Mouse (Mus musculus): Measurements from ENCODE around the gene Rfx4. TPM values are rescaled to one million over a fixed set of nuclear protein-coding genes. Genes with fewer than 3 reads are reported as not detected.

Gene Rfx4
- polyA plus RNA-seq, 1 experiment from 2014 or later, result 0.15 TPM

DNA sequence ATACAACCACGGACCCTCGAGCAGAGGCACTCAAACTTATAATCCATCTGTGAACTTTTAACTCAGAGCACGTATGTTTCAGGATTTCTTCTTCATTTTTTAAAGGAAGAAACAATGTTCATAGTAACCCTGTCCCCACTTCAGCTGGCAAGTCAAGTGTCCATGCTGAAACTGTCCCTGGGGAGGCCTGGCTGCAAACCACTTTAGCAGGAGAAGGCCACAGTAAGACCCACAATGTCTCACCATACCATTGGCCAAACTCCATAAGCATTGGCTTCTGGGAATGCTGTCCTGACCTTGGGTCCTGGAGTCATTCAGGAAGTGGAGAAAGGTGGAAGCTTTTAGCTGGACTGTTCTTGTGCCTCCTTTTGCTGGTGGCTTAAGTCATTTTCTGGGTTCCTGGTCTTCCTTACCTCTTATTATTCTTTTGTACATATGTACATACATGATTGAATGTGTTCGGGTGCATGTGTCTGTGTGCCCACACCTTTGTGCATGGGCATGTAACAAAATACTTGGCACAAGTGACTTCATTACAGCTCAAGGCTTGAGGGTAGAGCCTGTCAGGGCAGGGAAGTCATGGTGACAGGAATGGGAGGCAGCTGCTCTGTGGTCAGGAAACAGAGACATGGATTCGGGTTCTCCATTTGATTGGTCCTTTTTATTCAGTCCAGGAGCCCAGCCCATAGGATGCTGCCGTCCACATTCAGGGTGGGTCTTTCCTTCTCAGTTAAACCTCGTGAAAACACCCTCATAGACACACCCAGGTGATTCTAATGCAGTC lies 61.4 kb downstream of the Rfx4 start:
- no peaks in the 10 kb centered on the region for H3K9me3 ChIP-seq (replicated peaks)
- no peak overlapping the region for H3K4me2 ChIP-seq (replicated peaks)
- no peak overlapping the region for H3K27ac ChIP-seq (replicated peaks)
- no peak for ATAC-seq (ENCODE audit: insufficient number of reproducible peaks, low FRiP score, low TSS enrichment, low read depth)
- H3K36me3 ChIP-seq, result no peaks in the 10 kb centered on the region
- H3K9ac ChIP-seq, result no peak overlapping the region
- no peaks in the 10 kb centered on the region for H3K4me1 ChIP-seq
- 0 out of 2 replicates have a peak, but pooled peaks cover 2% of the 10 kb centered on the region for H3K27me3 ChIP-seq
- WGBS, result 73% methylated on average over 7 of the region's 7 CpGs
- no peak overlapping the region for H3K4me3 ChIP-seq (replicated peaks)

DNA sequence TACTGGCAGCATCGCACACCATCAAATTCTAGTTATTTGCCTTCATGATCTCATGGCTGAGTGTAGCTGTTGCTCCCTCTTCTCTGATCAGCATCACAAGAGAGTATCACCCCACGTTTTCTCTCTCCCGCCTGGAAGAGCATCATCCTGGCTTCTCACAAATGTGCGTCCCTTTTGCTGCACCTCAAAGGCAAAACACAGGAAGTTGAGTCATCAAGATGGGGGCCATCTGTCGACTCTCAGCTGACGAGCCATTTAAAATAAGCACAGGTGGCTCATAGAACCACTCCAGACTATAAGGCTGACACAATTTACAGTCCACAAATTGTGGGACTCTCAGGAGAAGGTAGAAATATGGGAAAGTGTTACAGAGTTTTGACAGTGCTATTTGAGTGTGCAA lies 63.8 kb downstream of the Rfx4 start:
- Histone ChIP-seq H3K9ac (no peak overlapping the region), H3K4me3 (replicated peaks) (no peak overlapping the region), H3K9me3 (replicated peaks) (no peaks in the 10 kb centered on the region), H3K27me3 (0 out of 2 replicates have a peak, but pooled peaks cover 2% of the 10 kb centered on the region), H3K4me2 (replicated peaks) (no peak overlapping the region), H3K36me3 (no peaks in the 10 kb centered on the region), H3K27ac (replicated peaks) (no peak overlapping the region), H3K4me1 (no peaks in the 10 kb centered on the region)
- WGBS, result 48% methylated on average over 6 of the region's 6 CpGs
- no peak for ATAC-seq (ENCODE audit: insufficient number of reproducible peaks, low FRiP score, low TSS enrichment, low read depth)

DNA sequence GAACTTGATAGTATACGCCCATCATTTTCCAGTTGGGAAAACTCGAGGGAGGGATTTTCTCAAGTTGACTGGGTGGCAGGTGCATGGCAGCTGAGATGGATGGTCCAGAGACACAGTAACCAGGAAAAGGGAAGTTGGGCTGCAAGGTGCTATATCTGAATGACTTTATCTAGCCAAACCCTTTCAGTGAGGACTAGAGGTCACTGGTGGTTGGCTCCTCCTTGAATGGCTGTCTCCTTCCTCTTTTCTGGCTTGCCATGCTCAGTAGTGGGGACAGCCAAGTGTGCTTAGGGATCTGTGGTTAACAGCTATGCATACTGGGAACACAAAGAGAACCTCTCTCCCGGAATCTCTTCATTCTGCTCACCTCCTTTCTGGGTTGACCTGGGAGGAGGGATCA lies 64.4 kb downstream of the Rfx4 start:
- no peaks in the 10 kb centered on the region for H3K4me1 ChIP-seq
- H3K9me3 ChIP-seq (replicated peaks), result no peaks in the 10 kb centered on the region
- no peak overlapping the region for H3K9ac ChIP-seq
- no peak for ATAC-seq (ENCODE audit: insufficient number of reproducible peaks, low FRiP score, low TSS enrichment, low read depth)
- H3K4me2 ChIP-seq (replicated peaks), result no peak overlapping the region
- H3K4me3 ChIP-seq (replicated peaks), result no peak overlapping the region
- no peak overlapping the region for H3K27ac ChIP-seq (replicated peaks)
- no peaks in the 10 kb centered on the region for H3K36me3 ChIP-seq
- H3K27me3 ChIP-seq, result 0 out of 2 replicates have a peak, but pooled peaks cover 2% of the 10 kb centered on the region
- WGBS, result 61% methylated on average over 3 of the region's 3 CpGs

DNA sequence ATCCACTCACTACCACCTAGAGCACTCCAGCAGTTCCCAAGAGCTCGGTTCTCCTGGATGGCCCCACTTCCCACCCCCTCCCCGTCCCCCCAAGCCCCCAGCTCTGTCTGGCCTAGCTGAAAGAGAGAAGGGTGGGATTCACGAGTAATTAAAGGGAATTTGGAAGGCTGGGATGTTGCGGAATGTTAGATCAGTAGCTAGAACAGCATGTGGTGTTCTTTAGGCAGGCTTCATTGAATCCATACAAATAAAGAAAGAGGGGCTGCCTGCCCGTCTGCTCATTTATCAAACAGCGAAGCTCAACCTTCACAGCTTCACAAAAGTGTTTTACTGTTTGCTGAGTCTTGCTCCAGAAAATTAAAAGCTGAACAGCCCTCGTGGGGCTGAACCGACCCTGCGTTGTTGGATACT lies 66.9 kb downstream of the Rfx4 start:
- Histone ChIP-seq H3K27me3 (0 out of 2 replicates have a peak, but pooled peaks cover 2% of the 10 kb centered on the region), H3K4me3 (replicated peaks) (no peak overlapping the region), H3K4me1 (no peaks in the 10 kb centered on the region), H3K27ac (replicated peaks) (no peak overlapping the region), H3K4me2 (replicated peaks) (no peak overlapping the region), H3K9ac (no peak overlapping the region), H3K36me3 (no peaks in the 10 kb centered on the region), H3K9me3 (replicated peaks) (no peaks in the 10 kb centered on the region)
- ATAC-seq (ENCODE audit: insufficient number of reproducible peaks, low FRiP score, low TSS enrichment, low read depth), result no peak
- WGBS, result 33% methylated on average over 9 of the region's 9 CpGs

DNA sequence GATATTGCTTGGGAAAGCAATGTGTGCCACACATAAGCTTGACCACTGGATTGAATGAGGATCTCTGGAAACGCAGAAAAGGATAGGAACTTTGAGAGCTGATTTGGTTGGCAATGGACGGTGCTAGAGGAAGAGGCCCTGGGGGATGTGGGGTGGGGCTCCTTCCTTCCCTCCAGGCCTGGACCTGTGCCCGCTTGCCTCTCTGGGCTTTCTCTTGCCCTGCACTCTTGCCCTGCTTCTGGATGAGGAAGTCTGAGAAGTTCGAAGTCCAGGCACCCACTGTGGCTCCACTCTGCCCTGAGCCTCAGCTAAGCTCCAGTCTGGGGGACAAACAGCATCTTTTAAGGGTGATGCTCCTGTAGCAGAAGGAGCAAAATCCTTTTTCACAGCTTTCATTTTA lies 67.8 kb downstream of the Rfx4 start:
- no peak overlapping the region for H3K9ac ChIP-seq
- 0 out of 2 replicates have a peak, but pooled peaks cover 2% of the 10 kb centered on the region for H3K27me3 ChIP-seq
- 45% methylated on average over 4 of the region's 4 CpGs for WGBS
- H3K27ac ChIP-seq (replicated peaks), result no peak overlapping the region
- no peaks in the 10 kb centered on the region for H3K36me3 ChIP-seq
- no peak overlapping the region for H3K4me2 ChIP-seq (replicated peaks)
- no peaks in the 10 kb centered on the region for H3K9me3 ChIP-seq (replicated peaks)
- no peak overlapping the region for H3K4me3 ChIP-seq (replicated peaks)
- H3K4me1 ChIP-seq, result no peaks in the 10 kb centered on the region
- ATAC-seq (ENCODE audit: insufficient number of reproducible peaks, low FRiP score, low TSS enrichment, low read depth), result no peak

DNA sequence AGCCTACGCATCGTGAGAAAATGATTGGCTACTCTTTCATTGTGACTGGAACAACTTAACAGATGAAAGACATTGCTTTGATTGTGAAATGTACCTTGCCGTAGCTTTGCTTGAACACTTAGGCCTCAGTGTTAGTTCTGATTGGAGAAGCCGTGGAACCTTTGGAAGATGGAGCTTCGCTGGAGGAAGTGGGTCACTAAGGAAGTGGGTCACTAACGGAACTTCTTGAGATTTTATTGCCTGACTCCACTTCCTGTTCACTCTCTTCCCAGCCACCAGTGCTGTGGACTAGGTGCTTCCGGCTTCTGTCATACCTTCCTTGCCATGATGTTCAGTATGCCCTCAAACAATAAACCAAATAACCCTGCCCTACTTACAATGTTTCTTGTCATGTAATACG lies 73.1 kb downstream of the Rfx4 start:
- no peak overlapping the region for H3K27ac ChIP-seq (replicated peaks)
- ATAC-seq (ENCODE audit: insufficient number of reproducible peaks, low FRiP score, low TSS enrichment, low read depth), result no peak
- no peak overlapping the region for H3K4me2 ChIP-seq (replicated peaks)
- H3K36me3 ChIP-seq, result no peaks in the 10 kb centered on the region
- no peaks in the 10 kb centered on the region for H3K27me3 ChIP-seq
- H3K4me3 ChIP-seq (replicated peaks), result no peak overlapping the region
- H3K9ac ChIP-seq, result no peak overlapping the region
- H3K9me3 ChIP-seq (replicated peaks), result no peaks in the 10 kb centered on the region
- 80% methylated on average over 8 of the region's 8 CpGs for WGBS
- H3K4me1 ChIP-seq, result no peaks in the 10 kb centered on the region

DNA sequence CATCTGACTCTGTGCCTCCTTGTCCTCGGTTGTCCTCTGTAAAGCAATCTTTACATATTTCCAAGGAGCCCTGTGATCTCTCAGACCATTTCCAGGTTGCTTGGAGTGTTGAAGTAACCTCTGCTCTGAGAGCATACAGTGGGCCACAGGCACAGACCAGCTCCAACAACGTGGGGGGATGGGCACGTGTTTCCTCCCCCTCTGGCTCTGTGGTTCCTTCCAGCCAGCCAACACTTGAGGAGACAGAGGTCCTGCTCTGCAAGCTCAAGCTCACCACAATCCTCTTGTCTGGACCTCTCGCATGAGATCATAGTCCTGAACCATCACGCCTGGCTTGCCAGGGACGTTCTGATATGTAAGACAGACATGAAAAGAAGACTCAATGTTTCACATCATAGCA lies 79.7 kb downstream of the Rfx4 start:
- no peak overlapping the region for H3K4me2 ChIP-seq (replicated peaks)
- no peaks in the 10 kb centered on the region for H3K4me1 ChIP-seq
- H3K27me3 ChIP-seq, result no peaks in the 10 kb centered on the region
- no peak overlapping the region for H3K27ac ChIP-seq (replicated peaks)
- H3K4me3 ChIP-seq (replicated peaks), result no peak overlapping the region
- no peak overlapping the region for H3K9ac ChIP-seq
- no peak for ATAC-seq (ENCODE audit: insufficient number of reproducible peaks, low FRiP score, low TSS enrichment, low read depth)
- H3K9me3 ChIP-seq (replicated peaks), result no peaks in the 10 kb centered on the region
- no peaks in the 10 kb centered on the region for H3K36me3 ChIP-seq
- 68% methylated on average over 6 of the region's 6 CpGs for WGBS

DNA sequence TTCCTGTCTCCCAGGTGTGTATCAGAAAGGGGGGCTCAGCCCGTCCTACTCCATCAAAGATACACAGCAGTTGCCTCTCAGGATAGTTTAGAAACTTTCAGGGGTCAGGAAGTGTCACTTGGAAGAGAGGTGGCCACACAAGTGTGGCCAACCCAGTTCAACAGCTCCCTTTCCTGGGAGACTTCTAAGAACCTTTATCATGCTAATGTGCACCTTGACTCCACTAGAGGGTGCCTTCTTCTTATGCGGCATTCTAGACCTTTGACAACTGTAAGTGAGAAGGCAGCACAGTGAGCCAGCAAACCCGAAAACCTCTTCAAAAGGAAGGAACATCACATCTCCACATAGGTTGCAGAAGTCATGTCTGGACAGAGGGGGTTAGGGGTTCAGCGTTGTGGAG lies 80.2 kb downstream of the Rfx4 start:
- Histone ChIP-seq H3K9ac (no peak overlapping the region), H3K27ac (replicated peaks) (no peak overlapping the region), H3K4me2 (replicated peaks) (no peak overlapping the region), H3K4me1 (no peaks in the 10 kb centered on the region), H3K36me3 (no peaks in the 10 kb centered on the region), H3K9me3 (replicated peaks) (no peaks in the 10 kb centered on the region), H3K4me3 (replicated peaks) (no peak overlapping the region), H3K27me3 (no peaks in the 10 kb centered on the region)
- 36% methylated on average over 4 of the region's 4 CpGs for WGBS
- 0 out of 2 replicates have a peak, but pooled peaks have one; percentile 15 for ATAC-seq (ENCODE audit: insufficient number of reproducible peaks, low FRiP score, low TSS enrichment, low read depth)

DNA sequence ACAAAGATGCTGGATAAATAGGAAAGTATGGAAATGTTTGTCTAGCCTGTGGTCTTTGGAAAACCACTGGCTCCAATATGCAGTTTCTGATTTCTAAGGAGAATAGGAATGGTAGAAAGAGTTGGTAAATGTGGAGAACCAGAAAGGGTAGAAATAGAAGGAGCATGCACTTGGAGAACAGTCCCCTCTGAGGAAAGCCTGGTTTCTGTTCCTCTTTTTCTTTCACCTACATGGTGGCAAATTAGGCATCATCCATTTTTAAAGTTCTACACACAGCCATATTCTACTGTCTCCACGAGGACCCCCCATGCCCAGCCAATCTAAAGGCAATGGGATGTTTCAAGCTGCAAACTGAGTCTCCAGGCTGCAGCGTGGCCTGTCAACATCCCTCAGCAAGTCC lies 81.5 kb downstream of the Rfx4 start:
- no peak for ATAC-seq (ENCODE audit: insufficient number of reproducible peaks, low FRiP score, low TSS enrichment, low read depth)
- no peak overlapping the region for H3K9ac ChIP-seq
- WGBS, result 79% methylated on average over 2 of the region's 2 CpGs
- H3K36me3 ChIP-seq, result no peaks in the 10 kb centered on the region
- no peaks in the 10 kb centered on the region for H3K27me3 ChIP-seq
- H3K4me2 ChIP-seq (replicated peaks), result no peak overlapping the region
- no peaks in the 10 kb centered on the region for H3K9me3 ChIP-seq (replicated peaks)
- H3K4me1 ChIP-seq, result no peaks in the 10 kb centered on the region
- no peak overlapping the region for H3K4me3 ChIP-seq (replicated peaks)
- no peak overlapping the region for H3K27ac ChIP-seq (replicated peaks)

DNA sequence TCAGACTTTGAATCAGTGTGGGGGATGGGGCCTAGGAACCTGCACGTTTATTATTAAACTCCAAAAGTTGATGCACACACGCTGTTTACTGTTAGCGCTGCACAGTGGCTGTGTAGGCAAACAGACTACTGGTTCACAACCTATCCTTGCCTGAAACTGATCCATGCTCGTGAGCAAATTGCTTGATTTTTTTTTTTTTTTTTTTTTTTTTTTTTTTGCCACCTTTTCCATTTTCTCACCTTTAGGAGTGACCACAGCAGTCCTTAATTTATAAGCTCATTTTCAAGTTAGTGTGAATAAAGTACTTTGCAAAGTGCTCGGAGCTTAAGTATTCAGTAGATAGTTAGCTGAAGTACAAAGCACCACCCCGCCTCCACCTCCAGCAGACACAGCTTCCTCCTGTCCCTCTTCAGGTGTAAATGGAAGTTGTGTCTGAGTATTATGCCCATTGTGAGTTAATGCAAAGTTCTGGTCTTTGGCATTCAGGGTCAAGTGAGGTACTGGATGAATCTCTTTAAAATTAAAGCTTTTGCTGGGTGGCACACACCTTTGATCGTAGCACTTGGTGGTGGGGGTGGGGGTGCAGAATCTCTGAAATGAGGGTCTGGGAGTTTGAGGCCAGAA lies 83.1 kb downstream of the Rfx4 start:
- Histone ChIP-seq H3K4me1 (no peaks in the 10 kb centered on the region), H3K9ac (no peak overlapping the region), H3K36me3 (no peaks in the 10 kb centered on the region), H3K4me2 (replicated peaks) (no peak overlapping the region), H3K4me3 (replicated peaks) (no peak overlapping the region), H3K27me3 (no peaks in the 10 kb centered on the region), H3K27ac (replicated peaks) (no peak overlapping the region), H3K9me3 (replicated peaks) (no peaks in the 10 kb centered on the region)
- 67% methylated on average over 7 of the region's 7 CpGs for WGBS
- no peak for ATAC-seq (ENCODE audit: insufficient number of reproducible peaks, low FRiP score, low TSS enrichment, low read depth)

DNA sequence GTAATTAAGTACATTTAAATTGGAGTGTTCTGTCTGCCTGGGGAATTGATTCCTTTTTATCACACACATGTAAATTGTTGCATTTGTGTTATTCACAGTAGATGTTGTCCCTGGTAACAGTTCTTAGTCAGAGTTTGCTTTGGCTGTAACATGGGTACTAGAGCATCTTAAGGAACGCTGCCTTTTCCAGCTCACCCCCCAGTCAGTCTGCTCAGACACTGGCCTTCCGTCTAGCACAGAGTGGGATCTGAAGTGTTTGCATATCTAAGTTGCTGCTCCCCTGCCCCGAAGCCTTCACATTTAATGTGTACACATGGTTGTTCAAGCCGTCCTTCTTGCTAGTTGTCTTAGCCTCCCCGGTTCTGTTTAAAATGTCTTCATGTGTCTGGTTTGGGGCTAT lies 90.8 kb downstream of the Rfx4 start:
- H3K9ac ChIP-seq, result no peak overlapping the region
- H3K4me1 ChIP-seq, result no peaks in the 10 kb centered on the region
- H3K9me3 ChIP-seq (replicated peaks), result no peaks in the 10 kb centered on the region
- no peaks in the 10 kb centered on the region for H3K27me3 ChIP-seq
- 63% methylated on average over 5 of the region's 5 CpGs for WGBS
- ATAC-seq (ENCODE audit: insufficient number of reproducible peaks, low FRiP score, low TSS enrichment, low read depth), result no peak
- no peak overlapping the region for H3K4me3 ChIP-seq (replicated peaks)
- H3K36me3 ChIP-seq, result no peaks in the 10 kb centered on the region
- H3K4me2 ChIP-seq (replicated peaks), result no peak overlapping the region
- H3K27ac ChIP-seq (replicated peaks), result no peak overlapping the region
